Mouse (Mus musculus) heart, embryonic 16.5 days (tissue): ENCODE data around the gene Otof. TPM values are rescaled to one million over a fixed set of nuclear protein-coding genes. Genes with fewer than 3 reads are reported as not detected.
A peak's percentile ranks its signal among the peaks of the same experiment; 100 is the strongest.

Source experiments
- ATAC-seq: fragments of 200-750 bp; cut with Nextera tagmentation; replicated peaks from 2 replicates; pipeline ENCODE4 v1.8.0; 2017; ENCODE audit warnings: moderate number of reproducible peaks; ENCODE audit not compliant: insufficient read depth, low FRiP score; ENCODE audit errors: extremely low read depth
- H3K27ac ChIP-seq: fragments of 300-500 bp; sonication (generic); 2 replicates; pipeline ENCODE4 v1.5.1; 2014; ENCODE audit warnings: mild to moderate bottlenecking, low read length, control low read depth, moderate library complexity
- H3K27me3 ChIP-seq: fragments of 300-500 bp; sonication (generic); 2 replicates; pipeline ENCODE4 v1.6.1; 2014; ENCODE audit warnings: low read length, mixed read lengths; ENCODE audit not compliant: control insufficient read depth, insufficient read depth
- H3K36me3 ChIP-seq: fragments of 300-500 bp; sonication (generic); 2 replicates; pipeline ENCODE4 v1.6.1; 2014; ENCODE audit not compliant: control insufficient read depth, insufficient read depth
- H3K4me1 ChIP-seq: fragments of 300-500 bp; sonication (generic); 2 replicates; pipeline ENCODE4 v1.6.1; 2014; ENCODE audit warnings: low read length, mixed read lengths; ENCODE audit not compliant: control insufficient read depth, insufficient read depth
- H3K4me2 ChIP-seq: fragments of 300-500 bp; sonication (generic); 2 replicates; pipeline ENCODE4 v1.6.1; 2014; ENCODE audit warnings: low read depth, mild to moderate bottlenecking, control low read depth, low read length
- H3K4me3 ChIP-seq: fragments of 300-500 bp; sonication (generic); 2 replicates; pipeline ENCODE4 v1.5.1; 2014; ENCODE audit warnings: mild to moderate bottlenecking, control low read depth, low read length
- H3K9ac ChIP-seq: fragments of 300-500 bp; sonication (generic); 2 replicates; pipeline ENCODE4 v1.6.1; 2014; ENCODE audit warnings: low read length, control low read depth
- H3K9me3 ChIP-seq: fragments of 300-500 bp; sonication (generic); replicated peaks from 2 replicates; pipeline ENCODE4 v1.6.1; 2016; ENCODE audit warnings: low read length; ENCODE audit not compliant: control insufficient read depth
- WGBS: fragments of 180-500 bp; shearing (Covaris S2); extraction: QIAGEN DNeasy Blood & Tissue Kit; methylation state at CpG from one replicate; pipeline ENCODE4 v1.1.7; 2014; 5-methylcytosine and 5-hydroxymethylcytosine counted together
- polyA plus RNA-seq: library from polyadenylated mRNA; unstranded; fragments of >200 nt; fragmentation: Nextera tagmentation; extraction: Ambion mirVana; gene quantifications from 2 replicates; pipeline ENCODE4 v1.2.1, GENCODE M21; 2015

The Otof gene
- polyA plus RNA-seq, 1 experiment from 2014 or later: 0.17 TPM

GRCm38 (mm10) chr5:30483533-30483932, 21.8 kb upstream of the Otof start:
- Histone ChIP-seq H3K36me3 (no peaks in the 10 kb centered on the region), H3K4me3 (no peak overlapping the region), H3K4me2 (no peak overlapping the region), H3K9me3 (no peaks in the 10 kb centered on the region; the same call in 1 of the 2 replicates), H3K4me1 (no peaks in the 10 kb centered on the region), H3K27ac (no peak overlapping the region), H3K27me3 (no peaks in the 10 kb centered on the region), H3K9ac (no peak overlapping the region)
- no peak for ATAC-seq
- WGBS: 70% methylated on average over 8 of the region's 8 CpGs

- H3K36me3 ChIP-seq: no peaks in the 10 kb centered on the region
- no peaks in the 10 kb centered on the region for H3K4me1 ChIP-seq
- ATAC-seq: 0 out of 2 replicates have a peak, but pooled peaks have one; percentile 37
- H3K27me3 ChIP-seq: no peaks in the 10 kb centered on the region
- no peak overlapping the region for H3K4me2 ChIP-seq
- H3K9ac ChIP-seq: no peak overlapping the region
- WGBS: 11% methylated on average over 5 of the region's 5 CpGs
- no peak overlapping the region for H3K27ac ChIP-seq
- peaks cover 2% of the 10 kb centered on the region; the same call in 1 of the 2 replicates for H3K9me3 ChIP-seq
- H3K4me3 ChIP-seq: no peak overlapping the region
Measured at GRCm38 (mm10) chr5:30482319-30482718, 20.6 kb upstream of the Otof start.

GRCm38 (mm10) chr5:30476534-30476933, 14.8 kb upstream of the Otof start:
- H3K36me3 ChIP-seq: no peaks in the 10 kb centered on the region
- H3K27me3 ChIP-seq: no peaks in the 10 kb centered on the region
- ATAC-seq: no peak
- H3K9me3 ChIP-seq: peaks cover 2% of the 10 kb centered on the region; the same call in 1 of the 2 replicates
- H3K4me2 ChIP-seq: no peak overlapping the region
- no peak overlapping the region for H3K9ac ChIP-seq
- WGBS: 33% methylated on average over 10 of the region's 10 CpGs
- no peaks in the 10 kb centered on the region for H3K4me1 ChIP-seq
- no peak overlapping the region for H3K4me3 ChIP-seq
- H3K27ac ChIP-seq: no peak overlapping the region

DNA sequence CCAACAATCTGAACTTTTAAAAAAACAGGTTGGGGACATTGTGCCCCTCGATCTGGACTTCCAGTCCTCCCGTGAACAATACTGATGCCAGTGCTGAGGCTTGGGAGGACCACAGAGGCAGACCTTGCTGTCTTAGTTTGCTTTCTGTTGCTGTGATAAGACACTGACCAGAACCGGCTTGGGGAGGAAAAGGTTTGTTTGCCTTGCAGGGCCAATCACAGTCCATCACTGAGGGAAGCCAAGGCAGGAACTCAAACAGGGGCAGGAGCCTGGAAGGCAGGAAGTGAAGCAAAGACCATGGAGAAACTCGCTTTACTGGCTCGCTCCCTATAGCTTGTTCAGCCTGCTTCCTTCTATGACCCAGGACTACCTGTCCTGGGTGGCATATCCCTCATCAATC, 10.4 kb upstream of the Otof start:
- ATAC-seq: 0 out of 2 replicates have a peak, but pooled peaks have one; percentile 23
- Histone ChIP-seq H3K27ac (no peak overlapping the region), H3K36me3 (no peaks in the 10 kb centered on the region), H3K4me3 (no peak overlapping the region), H3K9ac (no peak overlapping the region), H3K4me2 (no peak overlapping the region), H3K27me3 (no peaks in the 10 kb centered on the region), H3K9me3 (no peaks in the 10 kb centered on the region), H3K4me1 (no peaks in the 10 kb centered on the region)
- 56% methylated on average over 5 of the region's 5 CpGs for WGBS

GRCm38 (mm10) chr5:30470454-30470853, 8.7 kb upstream of the Otof start:
- H3K36me3 ChIP-seq: no peaks in the 10 kb centered on the region
- 58% methylated on average over 6 of the region's 6 CpGs for WGBS
- no peak overlapping the region for H3K27ac ChIP-seq
- H3K27me3 ChIP-seq: peaks cover 15% of the 10 kb centered on the region
- no peak overlapping the region for H3K4me3 ChIP-seq
- ATAC-seq: no peak
- no peak overlapping the region for H3K4me2 ChIP-seq
- H3K9ac ChIP-seq: no peak overlapping the region
- no peaks in the 10 kb centered on the region for H3K9me3 ChIP-seq
- H3K4me1 ChIP-seq: no peaks in the 10 kb centered on the region

GRCm38 (mm10) chr5:30466315-30466714, 4.6 kb upstream of the Otof start:
- peak overlapping the region; percentile 55 for H3K4me2 ChIP-seq
- peak overlapping the region; percentile 26 for H3K4me3 ChIP-seq
- 0 out of 2 replicates have a peak, but pooled peaks cover 3% of the 10 kb centered on the region for H3K4me1 ChIP-seq
- ATAC-seq: no peak
- H3K36me3 ChIP-seq: no peaks in the 10 kb centered on the region
- H3K27ac ChIP-seq: no peak overlapping the region
- H3K9me3 ChIP-seq: no peaks in the 10 kb centered on the region
- peaks cover 27% of the 10 kb centered on the region for H3K27me3 ChIP-seq
- H3K9ac ChIP-seq: no peak overlapping the region
- 38% methylated on average over 9 of the region's 9 CpGs for WGBS

- WGBS: 22% methylated on average over 21 of the region's 21 CpGs
- H3K9ac ChIP-seq: no peak within 1 kb of the TSS
- no peak for ATAC-seq
Measured at GRCm38 (mm10) chr5:30465861-30466260, 4.1 kb upstream of the Otof start, which contains the start of gene 1700001C02Rik. Gene 1700001C02Rik (plus strand): TSS chr5:30466047.

DNA sequence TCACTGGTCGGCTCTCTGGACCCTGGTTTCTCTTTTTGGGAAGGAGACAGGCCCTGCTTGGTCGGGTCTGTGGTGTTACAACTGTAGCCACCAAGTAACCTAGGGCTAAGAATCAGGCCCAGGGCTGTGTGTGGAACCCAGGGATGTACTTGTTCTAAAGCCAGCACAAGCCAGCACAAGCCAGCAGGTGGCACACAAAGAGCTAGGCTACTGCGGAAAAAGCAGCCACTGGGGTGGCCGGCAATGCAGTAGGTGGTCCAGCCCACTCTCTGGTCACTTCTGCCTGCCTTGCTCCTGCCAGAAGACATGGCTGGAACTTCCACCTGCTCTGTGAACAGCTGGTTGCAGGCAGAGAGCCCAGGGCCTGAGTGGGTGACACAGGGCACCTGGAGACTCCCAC, 1.6 kb downstream of the Otof start:
- ATAC-seq: no peak
- H3K9me3 ChIP-seq: no peaks in the 10 kb centered on the region
- H3K4me1 ChIP-seq: 0 out of 2 replicates have a peak, but pooled peaks cover 4% of the 10 kb centered on the region
- H3K4me2 ChIP-seq: no peak overlapping the region
- H3K4me3 ChIP-seq: no peak overlapping the region
- H3K9ac ChIP-seq: no peak overlapping the region
- 50% methylated on average over 4 of the region's 4 CpGs for WGBS
- peaks cover 15% of the 10 kb centered on the region for H3K27me3 ChIP-seq
- no peaks in the 10 kb centered on the region for H3K36me3 ChIP-seq
- no peak overlapping the region for H3K27ac ChIP-seq

More at GRCm38 (mm10) chr5:30465861-30466260, 4.1 kb upstream of the Otof start, which contains the start of gene 1700001C02Rik:
- Histone ChIP-seq H3K4me1 (0 out of 2 replicates have a peak, but pooled peaks cover 4% of the 10 kb centered on the region), H3K9me3 (no peaks in the 10 kb centered on the region), H3K4me2 (peak within 1 kb of the TSS; percentile 55), H3K36me3 (no peaks in the 10 kb centered on the region), H3K27me3 (peaks cover 30% of the 10 kb centered on the region), H3K27ac (no peak within 1 kb of the TSS), H3K4me3 (peak within 1 kb of the TSS; percentile 26)

GRCm38 (mm10) chr5:30456056-30456455, 5.7 kb downstream of the Otof start:
- 49% methylated on average over 6 of the region's 6 CpGs for WGBS
- Histone ChIP-seq H3K9me3 (no peaks in the 10 kb centered on the region), H3K4me1 (no peaks in the 10 kb centered on the region), H3K9ac (no peak overlapping the region), H3K27ac (no peak overlapping the region), H3K4me3 (no peak overlapping the region), H3K27me3 (peaks cover 3% of the 10 kb centered on the region; the same call in 1 of the 2 replicates), H3K4me2 (no peak overlapping the region), H3K36me3 (no peaks in the 10 kb centered on the region)
- no peak for ATAC-seq
